Mouse (Mus musculus) embryonic facial prominence, embryonic 12.5 days (tissue): ENCODE measurements around the gene Rock2. TPM values are rescaled to one million over a fixed set of nuclear protein-coding genes. Genes with fewer than 3 reads are reported as not detected.

ENCODE experiments used
- ATAC-seq: fragments of 200-750 bp; cut with Nextera tagmentation; 2 replicates; pipeline ENCODE4 v1.8.0; 2017; ENCODE audit not compliant: insufficient number of reproducible peaks, insufficient read depth, low FRiP score, low TSS enrichment
- H3K27ac ChIP-seq: fragments of 300-500 bp; sonication (generic); 2 replicates; pipeline ENCODE4 v1.5.1; 2016; ENCODE audit warnings: mild to moderate bottlenecking
- H3K27me3 ChIP-seq: fragments of 300-500 bp; sonication (generic); 2 replicates; pipeline ENCODE4 v1.6.1; 2016; ENCODE audit warnings: mild to moderate bottlenecking, moderate library complexity
- H3K36me3 ChIP-seq: fragments of 300-500 bp; sonication (generic); 2 replicates; pipeline ENCODE4 v1.6.1; 2016; ENCODE audit warnings: mild to moderate bottlenecking
- H3K4me1 ChIP-seq: fragments of 300-500 bp; sonication (generic); 2 replicates; pipeline ENCODE4 v1.6.1; 2016
- H3K4me2 ChIP-seq: fragments of 300-500 bp; sonication (generic); replicated peaks from 2 replicates; pipeline ENCODE4 v1.6.1; 2016; ENCODE audit warnings: mild to moderate bottlenecking, moderate library complexity
- H3K4me3 ChIP-seq: fragments of 300-500 bp; sonication (generic); 2 replicates; pipeline ENCODE4 v1.5.1; 2016; ENCODE audit warnings: mild to moderate bottlenecking
- H3K9ac ChIP-seq: fragments of 300-500 bp; sonication (generic); 2 replicates; pipeline ENCODE4 v1.6.1; 2016; ENCODE audit warnings: mild to moderate bottlenecking, moderate library complexity
- H3K9me3 ChIP-seq: fragments of 300-500 bp; sonication (generic); 2 replicates; pipeline ENCODE4 v1.6.1; 2016; ENCODE audit warnings: mild to moderate bottlenecking, moderate library complexity
- WGBS: fragments of 180-500 bp; shearing (Covaris S2); methylation state at CpG from one replicate; pipeline ENCODE4 v1.1.7; 2016; 5-methylcytosine and 5-hydroxymethylcytosine counted together
- polyA plus RNA-seq: library from polyadenylated mRNA; unstranded; fragments of >200 nt; fragmentation: Nextera tagmentation; extraction: Ambion mirVana; gene quantifications from 2 replicates; pipeline ENCODE4 v1.2.1, GENCODE M21; 2016

Rock2 gene
- polyA plus RNA-seq, 1 experiment from 2014 or later = 18.9 TPM

DNA sequence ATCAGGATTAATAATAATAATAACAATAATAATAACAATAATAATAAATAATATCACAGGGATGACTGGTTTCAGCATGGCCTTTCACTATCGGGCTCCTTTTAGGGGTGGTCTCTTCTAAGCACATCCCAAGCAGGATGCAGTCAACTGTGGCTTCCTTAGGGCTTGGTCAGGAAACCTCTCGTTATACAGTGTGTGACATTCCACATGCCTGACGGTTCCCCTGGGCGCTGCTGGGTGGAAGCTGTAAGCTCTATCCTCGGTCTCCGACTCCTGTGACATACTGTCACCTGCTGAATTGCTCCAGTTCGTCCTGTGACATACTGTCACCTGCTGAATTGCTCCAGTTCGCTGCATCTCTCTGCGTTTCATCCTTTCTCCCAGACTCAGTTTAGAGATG lies 141.8 kb downstream of the Rock2 start:
- Histone ChIP-seq H3K4me3 (no peak overlapping the region), H3K9ac (no peak overlapping the region), H3K36me3 (no peaks in the 10 kb centered on the region), H3K27ac (no peak overlapping the region), H3K4me2 (no peak overlapping the region), H3K4me1 (no peaks in the 10 kb centered on the region), H3K27me3 (no peaks in the 10 kb centered on the region), H3K9me3 (no peaks in the 10 kb centered on the region)
- ATAC-seq = no peak
- WGBS = 65% methylated on average over 9 of the region's 9 CpGs

DNA sequence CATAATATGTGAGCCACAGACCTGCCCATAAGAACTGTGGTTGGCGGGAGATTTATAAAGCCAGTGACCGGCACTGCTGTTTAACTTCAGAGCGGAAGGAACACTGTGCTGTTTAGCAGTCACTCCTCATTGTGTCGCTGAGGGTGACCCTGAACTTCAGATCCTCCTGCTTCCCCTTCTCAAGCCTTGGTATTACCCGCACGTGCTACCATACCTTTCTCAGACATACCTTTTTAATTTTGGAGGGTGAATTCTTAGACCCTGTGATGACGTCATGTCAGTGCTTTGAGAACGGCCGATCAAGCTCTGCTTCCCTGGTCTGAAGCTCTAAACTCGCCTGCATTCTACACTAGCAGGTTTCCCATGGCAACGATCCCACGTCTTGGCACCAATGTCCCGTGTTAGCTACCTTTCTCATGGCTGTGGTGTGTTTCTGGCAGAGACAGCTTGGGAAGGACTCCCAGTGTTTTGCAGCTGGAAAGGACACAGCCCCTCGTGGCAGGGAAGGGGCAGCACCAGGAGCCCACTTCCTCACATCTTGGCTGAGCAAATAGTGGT lies 142.4 kb downstream of the Rock2 start:
- no peaks in the 10 kb centered on the region for H3K4me1 ChIP-seq
- H3K4me3 ChIP-seq = no peak overlapping the region
- H3K27ac ChIP-seq = no peak overlapping the region
- no peak for ATAC-seq
- no peaks in the 10 kb centered on the region for H3K36me3 ChIP-seq
- H3K9me3 ChIP-seq = no peaks in the 10 kb centered on the region
- no peak overlapping the region for H3K4me2 ChIP-seq
- no peaks in the 10 kb centered on the region for H3K27me3 ChIP-seq
- H3K9ac ChIP-seq = no peak overlapping the region
- WGBS = 66% methylated on average over 14 of the region's 14 CpGs

Other genes with a start within 250 kb of the Rock2 start
- gene Ntsr2, start 241.5 kb upstream of the Rock2 start, polyA plus RNA-seq = 0.10 TPM in 1 of 2 replicates, not detected in the other
- gene Greb1, start 94.0 kb upstream of the Rock2 start, polyA plus RNA-seq = 5.6 and 6.0 TPM in 2 replicates
- gene E2f6, start 83.9 kb upstream of the Rock2 start, polyA plus RNA-seq = 83.4 and 87.3 TPM in 2 replicates
- 6.3 and 7.4 TPM in 2 replicates for gene Pqlc3, start 105.5 kb downstream of the Rock2 start, polyA plus RNA-seq
- gene 2410004P03Rik, start 116.8 kb downstream of the Rock2 start, polyA plus RNA-seq = 0.61 and 1.1 TPM in 2 replicates